Mouse (Mus musculus): ENCODE data around the gene Acsl5. TPM values are rescaled to one million over a fixed set of nuclear protein-coding genes. Genes with fewer than 3 reads are reported as not detected.

The Acsl5 gene
- total RNA-seq, 2 experiments from 2014 or later: 45.1 to 51.6 TPM

- intact Hi-C loops (cut with DNase I): no loop called here
- no peak for DNase-seq (ENCODE audit: low spot score in 2 of 2)
Observed at GRCm38 (mm10) chr19:55269051-55269450, 17.3 kb downstream of the Acsl5 start.

- no peak for DNase-seq (ENCODE audit: low spot score in 2 of 2)
- intact Hi-C loops (cut with DNase I): no loop called here
Observed at GRCm38 (mm10) chr19:55271448-55271847, 19.7 kb downstream of the Acsl5 start.

GRCm38 (mm10) chr19:55273340-55273739 lies 21.6 kb downstream of the Acsl5 start:
- DNase-seq (ENCODE audit: low spot score in 2 of 2): no peak
- intact Hi-C loops (cut with DNase I): no loop called here

- no peak for DNase-seq (ENCODE audit: low spot score in 2 of 2)
- intact Hi-C loops (cut with DNase I): no loop called here
Observed at GRCm38 (mm10) chr19:55276100-55276499, 24.4 kb downstream of the Acsl5 start.

- no peak for DNase-seq (ENCODE audit: low spot score in 2 of 2)
Observed at GRCm38 (mm10) chr19:55276770-55277169, 25.0 kb downstream of the Acsl5 start.

GRCm38 (mm10) chr19:55284093-55284492 lies 32.4 kb downstream of the Acsl5 start:
- intact Hi-C loops (cut with DNase I): no loop called here
- no peak for DNase-seq (ENCODE audit: low spot score in 2 of 2)

More at GRCm38 (mm10) chr19:55276770-55277169, 25.0 kb downstream of the Acsl5 start:
- intact Hi-C loops (cut with DNase I): no loop called here

GRCm38 (mm10) chr19:55286034-55286433 lies 34.3 kb downstream of the Acsl5 start:
- intact Hi-C loops (cut with DNase I): no loop called here
- DNase-seq (ENCODE audit: low spot score in 2 of 2): no peak

GRCm38 (mm10) chr19:55288974-55289373 lies 37.2 kb downstream of the Acsl5 start:
- no peak for DNase-seq (ENCODE audit: low spot score in 2 of 2)
- intact Hi-C loops (cut with DNase I): no loop called here

GRCm38 (mm10) chr19:55290621-55291270 lies 39.0 kb downstream of the Acsl5 start:
- intact Hi-C loops (cut with DNase I): loop anchor here (5.0 kb wide), 1 partner anchor 33 kb away; no protein-coding TSS in a partner anchor
- no peak for DNase-seq (ENCODE audit: low spot score in 2 of 2)

- DNase-seq (ENCODE audit: low spot score in 2 of 2): no peak
- intact Hi-C loops (cut with DNase I): loop anchor here (5.0 kb wide), 1 partner anchor 35 kb away; no protein-coding TSS in a partner anchor
Observed at GRCm38 (mm10) chr19:55292210-55292850, 40.6 kb downstream of the Acsl5 start.

- intact Hi-C loops (cut with DNase I): loop anchor here (5.0 kb wide), 1 partner anchor 36 kb away; no protein-coding TSS in a partner anchor
- no peak for DNase-seq (ENCODE audit: low spot score in 2 of 2)
Observed at GRCm38 (mm10) chr19:55293175-55293574, 41.4 kb downstream of the Acsl5 start.

- intact Hi-C loops (cut with DNase I): no loop called here
- no peak for DNase-seq (ENCODE audit: low spot score in 2 of 2)
Observed at GRCm38 (mm10) chr19:55295075-55295474, 43.3 kb downstream of the Acsl5 start.

GRCm38 (mm10) chr19:55295556-55295955 lies 43.8 kb downstream of the Acsl5 start:
- intact Hi-C loops (cut with DNase I): no loop called here
- DNase-seq (ENCODE audit: low spot score in 2 of 2): no peak

- intact Hi-C loops (cut with DNase I): no loop called here
- DNase-seq (ENCODE audit: low spot score in 2 of 2): no peak
Observed at GRCm38 (mm10) chr19:55296301-55296700, 44.6 kb downstream of the Acsl5 start.

GRCm38 (mm10) chr19:55297489-55297888 lies 45.8 kb downstream of the Acsl5 start:
- DNase-seq (ENCODE audit: low spot score in 2 of 2): no peak
- intact Hi-C loops (cut with DNase I): no loop called here

GRCm38 (mm10) chr19:55297961-55298360 lies 46.2 kb downstream of the Acsl5 start:
- intact Hi-C loops (cut with DNase I): no loop called here
- DNase-seq (ENCODE audit: low spot score in 2 of 2): no peak

GRCm38 (mm10) chr19:55299378-55299777 lies 47.6 kb downstream of the Acsl5 start:
- DNase-seq (ENCODE audit: low spot score in 2 of 2): no peak
- intact Hi-C loops (cut with DNase I): no loop called here

GRCm38 (mm10) chr19:55300525-55300924 lies 48.8 kb downstream of the Acsl5 start:
- intact Hi-C loops (cut with DNase I): loop anchor here (10.0 kb wide), 1 partner anchor 206 kb away; no protein-coding TSS in a partner anchor

GRCm38 (mm10) chr19:55305024-55305423 lies 53.3 kb downstream of the Acsl5 start:
- no peak for DNase-seq (ENCODE audit: low spot score in 2 of 2)
- intact Hi-C loops (cut with DNase I): loop anchor here (2.0 to 10.0 kb wide), 2 partner anchors 86 to 210 kb away; no protein-coding TSS in a partner anchor

More at GRCm38 (mm10) chr19:55300525-55300924, 48.8 kb downstream of the Acsl5 start:
- no peak for DNase-seq (ENCODE audit: low spot score in 2 of 2)

- intact Hi-C loops (cut with DNase I): no loop called here
- DNase-seq (ENCODE audit: low spot score in 2 of 2): no peak
Observed at GRCm38 (mm10) chr19:55311874-55312273, 60.1 kb downstream of the Acsl5 start.

- no peak for DNase-seq (ENCODE audit: low spot score in 2 of 2)
- intact Hi-C loops (cut with DNase I): no loop called here
Observed at GRCm38 (mm10) chr19:55313649-55314048, 61.9 kb downstream of the Acsl5 start.

All from left cerebral cortex, postnatal 36 days (tissue).